Mouse (Mus musculus) gastrocnemius, adult 18-20 months (tissue): ENCODE measurements at regions not wholly inside any gene's neighbourhood (a gene's known extent, or its start where the extent isn't known, plus 50 kb on each side); places are given as distances from the start of the nearest gene placed in this dataset.
A peak's percentile ranks its signal among the peaks of the same experiment; 100 is the strongest.

Source experiments
- DNase-seq: peaks from one replicate; pipeline ENCODE4 v3.0.0; 2021; ENCODE audit warnings: low spot score

GRCm38 (mm10) chr2:166434554-166434953 lies 279.1 kb downstream of the Prex1 start:
- DNase-seq = no peak

- DNase-seq = peak; percentile 72
Observed at GRCm38 (mm10) chr2:166433655-166434333, 278.3 kb upstream of the Sulf2 start.

- no peak for DNase-seq
Observed at GRCm38 (mm10) chr2:166432948-166433654, 277.6 kb upstream of the Sulf2 start.

GRCm38 (mm10) chr2:166432531-166432930 lies 277.1 kb upstream of the Sulf2 start:
- DNase-seq = no peak

- DNase-seq = peak; percentile 53
Observed at GRCm38 (mm10) chr2:166429918-166430317, 274.5 kb upstream of the Sulf2 start.

GRCm38 (mm10) chr2:166429494-166429893 lies 274.0 kb upstream of the Sulf2 start:
- no peak for DNase-seq

GRCm38 (mm10) chr2:166427390-166427789 lies 271.9 kb upstream of the Sulf2 start:
- no peak for DNase-seq

- peak; percentile 64 for DNase-seq
Observed at GRCm38 (mm10) chr2:166426960-166427359, 271.5 kb upstream of the Sulf2 start.

- DNase-seq = no peak
Observed at GRCm38 (mm10) chr2:166426457-166426856, 271.0 kb upstream of the Sulf2 start.

- DNase-seq = no peak
Observed at GRCm38 (mm10) chr2:166425141-166425540, 269.7 kb upstream of the Sulf2 start.

GRCm38 (mm10) chr2:166423132-166423660 lies 267.7 kb upstream of the Sulf2 start:
- DNase-seq = no peak

- DNase-seq = peak; percentile 29
Observed at GRCm38 (mm10) chr2:166420275-166420674, 264.8 kb upstream of the Sulf2 start.

- no peak for DNase-seq
Observed at GRCm38 (mm10) chr2:166419271-166419670, 263.8 kb upstream of the Sulf2 start.

- DNase-seq = no peak
Observed at GRCm38 (mm10) chr2:166418279-166418678, 262.8 kb upstream of the Sulf2 start.

GRCm38 (mm10) chr2:166417628-166418027 lies 262.2 kb upstream of the Sulf2 start:
- no peak for DNase-seq

GRCm38 (mm10) chr2:166415481-166415965 lies 260.1 kb upstream of the Sulf2 start:
- DNase-seq = peak; percentile 30

- DNase-seq = no peak
Observed at GRCm38 (mm10) chr2:166414856-166415255, 259.4 kb upstream of the Sulf2 start.

- DNase-seq = no peak
Observed at GRCm38 (mm10) chr2:166412031-166412858, 256.8 kb upstream of the Sulf2 start.

GRCm38 (mm10) chr2:166409391-166409790 lies 253.9 kb upstream of the Sulf2 start:
- DNase-seq = no peak

- no peak for DNase-seq
Observed at GRCm38 (mm10) chr2:166408806-166409205, 253.3 kb upstream of the Sulf2 start.

- DNase-seq = no peak
Observed at GRCm38 (mm10) chr2:166408009-166408408, 252.5 kb upstream of the Sulf2 start.

GRCm38 (mm10) chr2:166406826-166407225 lies 251.4 kb upstream of the Sulf2 start:
- no peak for DNase-seq
